Mouse (Mus musculus): ENCODE results near the gene Rbks. TPM values are rescaled to one million over a fixed set of nuclear protein-coding genes. Genes with fewer than 3 reads are reported as not detected.
"Not testable (repeated sequence)": the region's sequence is repeated elsewhere in the genome, so short reads cannot be mapped to it uniquely, and the experiment has no call there.

The Rbks gene
- polyA plus RNA-seq, 1 experiment = 4.1 TPM

- no peak overlapping the region for H3K4me3 ChIP-seq (replicated peaks; ENCODE audit: extremely low read depth, low read depth, low read length)
- TF ChIP-seq POLR2A (IDR thresholded peaks at IDR 0.05; ENCODE audit: borderline replicate concordance, extremely low read depth, low read depth, low read length) = no peak
- no peak for TF ChIP-seq CTCF (IDR thresholded peaks at IDR 0.05; ENCODE audit: insufficient read depth, low read length)
- DNase-seq = no peak
- no peaks in the 10 kb centered on the region for H3K4me1 ChIP-seq (ENCODE audit: control insufficient read depth, insufficient read depth, low read length)
- 78% methylated on average over 4 of the region's 4 CpGs for WGBS
Measured at GRCm38 (mm10) chr5:31634161-31634560, 63.3 kb downstream of the Rbks start.

- 97% methylated on average over 4 of the region's 4 CpGs for WGBS
- not testable (repeated sequence) for H3K4me1 ChIP-seq (ENCODE audit: control insufficient read depth, insufficient read depth, low read length); DNase-seq; H3K4me3 ChIP-seq (replicated peaks; ENCODE audit: extremely low read depth, low read depth, low read length)
Measured at GRCm38 (mm10) chr5:31631169-31631568, 66.3 kb downstream of the Rbks start.

- Histone ChIP-seq H3K4me3 (replicated peaks; ENCODE audit: extremely low read depth, low read depth, low read length) (no peak overlapping the region), H3K4me1 (ENCODE audit: control insufficient read depth, insufficient read depth, low read length) (no peaks in the 10 kb centered on the region)
- WGBS = 42% methylated on average over 5 of the region's 5 CpGs
- DNase-seq = peak; percentile 17
- TF ChIP-seq CTCF (IDR thresholded peaks at IDR 0.05; ENCODE audit: insufficient read depth, low read length) (no peak), POLR2A (IDR thresholded peaks at IDR 0.05; ENCODE audit: borderline replicate concordance, extremely low read depth, low read depth, low read length) (no peak)
Measured at GRCm38 (mm10) chr5:31630064-31630463, 67.4 kb downstream of the Rbks start.

GRCm38 (mm10) chr5:31628555-31628954 lies 68.9 kb downstream of the Rbks start:
- no peaks in the 10 kb centered on the region for H3K4me1 ChIP-seq (ENCODE audit: control insufficient read depth, insufficient read depth, low read length)
- DNase-seq = no peak
- no peak overlapping the region for H3K4me3 ChIP-seq (replicated peaks; ENCODE audit: extremely low read depth, low read depth, low read length)
- WGBS = 81% methylated on average over 8 of the region's 8 CpGs
- TF ChIP-seq CTCF (IDR thresholded peaks at IDR 0.05; ENCODE audit: insufficient read depth, low read length) (no peak), POLR2A (IDR thresholded peaks at IDR 0.05; ENCODE audit: borderline replicate concordance, extremely low read depth, low read depth, low read length) (no peak)

- Histone ChIP-seq H3K4me1 (ENCODE audit: control insufficient read depth, insufficient read depth, low read length) (no peaks in the 10 kb centered on the region), H3K4me3 (replicated peaks; ENCODE audit: extremely low read depth, low read depth, low read length) (no peak overlapping the region)
- TF ChIP-seq POLR2A (IDR thresholded peaks at IDR 0.05; ENCODE audit: borderline replicate concordance, extremely low read depth, low read depth, low read length) = no peak
- DNase-seq = no peak
- 75% methylated on average over 9 of the region's 9 CpGs for WGBS
Measured at GRCm38 (mm10) chr5:31627562-31628526, 69.6 kb downstream of the Rbks start.

- no peak for DNase-seq
- H3K4me3 ChIP-seq (replicated peaks; ENCODE audit: extremely low read depth, low read depth, low read length) = no peak overlapping the region
- TF ChIP-seq CTCF (IDR thresholded peaks at IDR 0.05; ENCODE audit: insufficient read depth, low read length) = no peak
- TF ChIP-seq POLR2A (IDR thresholded peaks at IDR 0.05; ENCODE audit: borderline replicate concordance, extremely low read depth, low read depth, low read length) = no peak
- 25% methylated on average over 3 of the region's 3 CpGs for WGBS
- no peaks in the 10 kb centered on the region for H3K4me1 ChIP-seq (ENCODE audit: control insufficient read depth, insufficient read depth, low read length)
Measured at GRCm38 (mm10) chr5:31627117-31627516, 70.3 kb downstream of the Rbks start.

- DNase-seq = no peak
- WGBS = 86% methylated on average over 3 of the region's 3 CpGs
- TF ChIP-seq CTCF (IDR thresholded peaks at IDR 0.05; ENCODE audit: insufficient read depth, low read length) (no peak), POLR2A (IDR thresholded peaks at IDR 0.05; ENCODE audit: borderline replicate concordance, extremely low read depth, low read depth, low read length) (no peak)
- Histone ChIP-seq H3K4me3 (replicated peaks; ENCODE audit: extremely low read depth, low read depth, low read length) (no peak overlapping the region), H3K4me1 (ENCODE audit: control insufficient read depth, insufficient read depth, low read length) (no peaks in the 10 kb centered on the region; the same call in 1 of the 2 replicates)
Measured at GRCm38 (mm10) chr5:31620326-31620725, 77.1 kb downstream of the Rbks start.

GRCm38 (mm10) chr5:31614339-31615025 lies 82.9 kb downstream of the Rbks start:
- Histone ChIP-seq H3K4me3 (replicated peaks; ENCODE audit: extremely low read depth, low read depth, low read length) (peak overlapping the region; percentile 66), H3K4me1 (ENCODE audit: control insufficient read depth, insufficient read depth, low read length) (peaks cover 4% of the 10 kb centered on the region; the same call in 1 of the 2 replicates)
- 28% methylated on average over 6 of the region's 6 CpGs for WGBS
- DNase-seq = no peak
- no peak for TF ChIP-seq CTCF (IDR thresholded peaks at IDR 0.05; ENCODE audit: insufficient read depth, low read length)
- TF ChIP-seq POLR2A (IDR thresholded peaks at IDR 0.05; ENCODE audit: borderline replicate concordance, extremely low read depth, low read depth, low read length) = no peak

- TF ChIP-seq CTCF (IDR thresholded peaks at IDR 0.05; ENCODE audit: insufficient read depth, low read length) (peak; percentile 31), POLR2A (IDR thresholded peaks at IDR 0.05; ENCODE audit: borderline replicate concordance, extremely low read depth, low read depth, low read length) (peak; percentile 80; the same call in 1 of the 2 replicates)
- Histone ChIP-seq H3K4me1 (ENCODE audit: control insufficient read depth, insufficient read depth, low read length) (peaks cover 4% of the 10 kb centered on the region; the same call in 1 of the 2 replicates), H3K4me3 (replicated peaks; ENCODE audit: extremely low read depth, low read depth, low read length) (peak overlapping the region; percentile 66)
- WGBS = under 1% methylated on average over 37 of the region's 37 CpGs
- DNase-seq = peak; percentile 83
Measured at GRCm38 (mm10) chr5:31613852-31614286, 83.6 kb downstream of the Rbks start.
